Mouse (Mus musculus) adrenal gland, adult 2 months (tissue): ENCODE measurements around the gene Trip6. TPM values are rescaled to one million over a fixed set of nuclear protein-coding genes. Genes with fewer than 3 reads are reported as not detected.

ENCODE experiments used
- DNase-seq: peaks from one replicate; pipeline ENCODE4 v3.0.0; 2021
- polyA plus RNA-seq: library from polyadenylated mRNA; depleted of rRNA; stranded (reverse); fragments of >200 nt; gene quantifications from 2 replicates; pipeline ENCODE4 v1.2.3, GENCODE M21; 2012
- total RNA-seq, 2 experiments: library from RNA; stranded (reverse); gene quantifications; 2 replicates each; pipeline ENCODE4 v1.2.3; 2021

The Trip6 gene
- total and polyA plus RNA-seq, 3 experiments: 28.3 to 108 (median 41.4) TPM

DNA sequence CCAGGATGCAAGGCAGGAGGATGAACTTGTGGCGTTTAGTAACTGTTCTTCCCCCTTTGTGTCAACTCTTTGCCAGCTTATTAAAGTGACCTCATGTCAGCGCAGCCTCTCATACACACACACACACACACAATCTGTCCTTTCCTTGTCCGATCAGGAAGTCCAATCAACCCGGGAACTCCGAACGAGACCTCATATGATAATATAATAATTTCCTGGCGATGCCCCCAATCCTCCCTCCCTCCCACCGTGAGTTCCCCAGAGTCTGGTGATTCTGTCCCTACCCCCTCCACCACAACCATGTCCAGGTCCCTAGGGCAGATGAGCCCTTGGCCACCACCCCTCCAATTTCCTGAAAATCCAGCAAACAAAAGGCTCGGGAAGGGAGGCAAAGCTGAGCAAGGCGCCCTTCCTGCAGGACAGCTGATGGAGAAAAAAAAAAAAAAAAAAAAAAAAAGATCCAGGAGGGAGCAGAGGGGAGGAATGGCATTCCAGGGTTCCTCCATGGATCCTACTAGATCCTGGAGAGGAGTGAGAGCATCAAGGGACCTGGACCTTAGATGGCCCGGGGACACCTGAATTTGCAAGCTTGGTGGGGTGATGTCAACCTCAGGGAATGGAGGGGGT, 24.6 kb upstream of the Trip6 start:
- peak; percentile 68 for DNase-seq

DNA sequence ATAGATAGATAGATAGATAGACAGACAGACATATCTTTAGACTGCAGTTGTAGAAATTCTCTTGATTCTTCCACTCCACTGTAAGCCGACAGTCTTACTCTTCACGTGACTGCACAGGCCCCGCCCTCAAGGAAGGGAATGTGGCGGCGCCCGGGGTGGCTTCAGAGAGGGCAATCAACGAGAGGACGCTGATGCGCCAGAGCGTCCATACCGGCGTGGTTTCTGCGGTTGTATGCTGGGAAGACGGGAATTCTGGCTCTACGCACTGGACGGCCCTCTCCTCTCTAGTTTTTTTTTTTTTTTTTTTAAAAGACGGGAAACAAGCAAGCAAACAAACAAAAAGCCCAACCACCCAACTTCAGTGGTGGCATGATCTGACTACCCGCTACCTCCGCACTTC, 24.1 kb upstream of the Trip6 start:
- peak; percentile 95 for DNase-seq

DNA sequence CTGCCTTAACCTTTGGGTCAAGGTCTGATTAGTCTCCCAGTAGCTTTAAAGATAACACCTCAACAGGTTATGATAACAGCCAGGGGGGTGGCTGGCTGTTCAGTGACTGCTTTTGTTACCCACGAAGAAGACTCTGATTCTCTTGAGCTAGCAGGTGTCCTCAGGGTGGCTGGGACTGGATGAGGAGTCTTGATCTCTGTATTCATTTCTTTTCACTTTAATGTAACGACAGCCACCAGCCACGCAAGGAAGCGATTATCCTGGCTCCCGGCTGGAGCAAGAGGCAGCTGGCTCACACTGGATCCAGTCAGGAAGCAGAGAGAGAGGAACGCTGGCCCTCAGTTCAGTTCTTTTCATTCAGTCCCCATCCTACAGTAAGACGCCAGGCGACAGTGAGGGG, 23.0 kb upstream of the Trip6 start:
- DNase-seq: no peak

DNA sequence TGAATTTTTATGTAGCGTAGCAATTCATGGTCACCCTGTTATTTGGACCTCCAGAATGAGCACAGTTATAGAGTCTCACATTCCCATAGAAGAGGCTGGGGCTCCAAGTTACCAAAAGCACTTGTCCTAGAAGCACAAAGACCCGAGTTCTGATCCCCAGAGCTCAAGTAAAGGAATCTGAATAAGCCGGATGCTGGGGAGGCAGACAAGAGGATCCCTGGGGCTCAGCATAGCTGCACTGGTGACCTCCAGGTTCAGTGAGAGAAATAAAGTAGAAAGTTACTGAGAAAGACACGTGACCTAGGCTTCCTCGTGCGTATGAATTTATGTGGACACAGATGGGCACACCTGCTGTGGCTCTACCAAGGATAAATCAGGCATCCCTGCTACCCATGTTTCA, 20.9 kb upstream of the Trip6 start:
- DNase-seq: no peak

DNA sequence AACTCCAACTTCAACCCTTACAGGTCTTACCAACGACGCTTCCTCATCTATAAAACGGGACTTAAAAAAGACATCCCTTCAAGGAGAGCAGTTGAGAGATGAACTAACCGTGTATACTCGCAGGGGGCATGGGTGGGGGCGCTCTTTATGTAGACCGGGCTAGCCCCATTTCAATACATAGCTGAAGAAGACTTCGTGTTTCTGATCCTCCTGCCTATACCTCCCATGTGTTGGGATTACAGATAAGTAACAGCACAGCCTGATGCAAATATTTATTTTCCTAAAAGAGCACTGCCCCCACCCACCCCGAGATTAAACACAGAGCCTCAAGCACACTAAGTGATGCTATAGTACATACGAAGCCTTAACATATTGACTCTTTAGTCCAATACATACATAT, 20.1 kb upstream of the Trip6 start:
- DNase-seq: no peak

DNA sequence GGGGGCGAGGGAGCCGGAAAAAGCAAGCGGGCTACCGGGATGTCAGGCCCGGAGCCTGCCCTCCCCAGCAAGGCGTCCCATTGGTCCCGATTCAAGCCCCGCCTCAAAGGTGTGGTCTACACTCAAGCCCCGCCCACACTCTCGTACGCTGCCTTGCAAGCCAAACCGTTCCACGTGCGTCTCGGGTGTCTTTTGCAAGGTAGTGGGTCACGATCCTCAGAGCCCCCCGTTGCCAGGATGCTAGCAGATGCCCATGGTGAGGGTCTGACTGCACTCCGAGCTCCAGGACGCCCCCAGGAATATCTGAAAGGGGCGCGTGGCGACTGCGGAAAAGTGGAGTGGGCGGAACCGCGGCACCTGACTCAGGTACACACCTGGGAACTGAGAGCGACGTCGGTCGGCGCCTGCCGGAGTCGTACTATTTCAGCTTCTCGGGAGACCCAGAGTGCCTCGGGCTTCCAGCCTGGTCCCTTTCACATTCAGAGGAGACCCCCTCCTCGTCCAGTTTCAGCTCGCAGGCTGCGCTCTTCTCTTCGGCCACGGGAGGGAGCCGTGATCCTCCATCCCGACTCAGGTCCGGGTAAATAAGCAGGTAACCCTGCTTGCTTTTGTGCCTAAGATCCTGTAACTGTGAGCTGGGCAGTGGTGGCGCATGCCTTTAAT, 19.4 kb upstream of the Trip6 start, which contains the start of gene Slc12a9:
Gene Slc12a9 (minus strand): TSS at position 86 of the 663 bp plus-strand sequence.
- DNase-seq: peak; percentile 96

DNA sequence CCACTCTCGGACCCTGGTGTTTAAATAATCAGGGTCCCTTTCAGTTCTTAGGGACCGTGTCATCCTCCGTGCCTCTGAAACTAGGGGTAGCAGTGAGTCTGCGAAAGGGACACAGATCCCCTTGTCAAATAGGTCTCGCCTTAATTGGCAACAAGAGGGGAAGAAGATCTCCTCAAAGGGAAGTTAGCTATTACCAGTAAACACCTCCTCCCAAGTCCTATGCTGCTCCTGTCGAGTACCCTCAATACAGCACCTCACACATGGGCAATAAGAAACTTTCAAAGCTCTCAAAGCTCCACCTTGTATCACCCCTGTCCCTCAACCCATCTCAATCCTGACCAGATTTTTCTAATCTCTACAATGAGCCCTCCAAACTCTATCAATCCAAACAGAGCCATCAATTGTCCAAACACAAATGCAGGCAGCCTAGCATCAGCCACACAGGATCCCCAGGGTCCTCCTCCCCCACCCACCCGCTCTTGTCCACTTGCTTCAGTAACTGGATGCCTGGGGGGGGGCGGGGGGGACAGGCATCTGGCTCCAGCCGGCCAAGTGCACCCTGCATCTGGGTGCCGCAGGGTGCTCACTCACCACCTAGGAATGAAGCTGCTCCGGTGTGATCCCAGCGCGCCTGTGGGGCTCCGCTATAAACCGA, 18.8 kb upstream of the Trip6 start:
- no peak for DNase-seq

DNA sequence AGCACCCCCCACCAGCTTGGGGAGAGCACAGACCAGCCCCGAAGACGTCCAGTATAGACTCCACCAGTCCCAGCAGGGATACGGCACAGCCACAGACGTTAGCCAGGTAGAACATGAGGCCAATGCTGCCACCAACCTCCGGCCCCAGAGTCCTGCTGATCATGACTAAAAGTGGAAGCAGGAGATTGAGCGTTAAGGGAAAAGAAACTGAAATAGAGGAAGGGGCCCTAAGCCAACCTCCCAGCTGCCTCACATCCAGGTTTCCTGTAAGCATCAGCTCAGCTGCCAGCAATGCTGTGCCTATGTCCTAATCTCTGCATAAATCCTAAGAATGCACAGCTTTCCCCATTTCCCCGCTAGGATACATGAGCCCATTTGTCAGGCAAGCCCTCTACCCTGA, 16.7 kb upstream of the Trip6 start:
- no peak for DNase-seq

DNA sequence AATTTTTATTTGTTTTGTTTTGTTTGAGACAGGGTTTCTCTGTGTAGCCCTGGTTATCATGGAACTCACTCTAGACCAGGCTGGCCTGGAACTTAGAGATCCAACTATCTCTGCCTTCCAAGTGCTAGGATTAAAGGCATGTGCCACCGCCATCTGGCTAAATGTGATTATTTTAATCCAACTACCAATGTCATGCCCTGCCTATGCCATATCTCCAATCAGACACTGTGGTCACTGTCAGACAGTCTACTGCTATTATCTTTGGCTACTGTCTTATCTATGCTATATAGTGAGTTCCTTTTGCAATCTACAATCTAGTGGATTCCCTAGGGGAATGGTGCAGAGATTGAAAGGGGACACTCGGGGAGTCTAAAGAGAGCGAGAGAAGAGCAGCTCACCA, 6.8 kb upstream of the Trip6 start:
- DNase-seq: no peak

DNA sequence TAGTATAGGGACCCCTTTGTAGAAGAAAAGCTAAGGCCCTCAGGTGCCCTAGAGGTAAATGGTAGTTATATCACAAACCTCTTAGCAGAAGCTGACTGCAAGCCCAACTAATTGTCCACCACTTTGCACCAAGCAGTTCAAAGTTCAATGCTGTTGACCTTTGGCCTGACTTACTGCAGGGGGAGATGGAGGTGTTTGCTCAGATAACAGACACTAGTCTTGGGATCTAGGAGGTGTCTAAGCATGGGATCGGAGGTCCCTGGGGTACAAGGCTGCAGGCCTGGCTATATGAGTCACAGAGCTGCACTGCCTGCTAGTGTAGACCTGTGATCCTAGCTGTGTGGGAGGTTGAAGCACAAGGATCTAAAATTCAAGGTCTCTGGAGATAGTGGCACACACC, 4.4 kb upstream of the Trip6 start:
- DNase-seq: no peak

DNA sequence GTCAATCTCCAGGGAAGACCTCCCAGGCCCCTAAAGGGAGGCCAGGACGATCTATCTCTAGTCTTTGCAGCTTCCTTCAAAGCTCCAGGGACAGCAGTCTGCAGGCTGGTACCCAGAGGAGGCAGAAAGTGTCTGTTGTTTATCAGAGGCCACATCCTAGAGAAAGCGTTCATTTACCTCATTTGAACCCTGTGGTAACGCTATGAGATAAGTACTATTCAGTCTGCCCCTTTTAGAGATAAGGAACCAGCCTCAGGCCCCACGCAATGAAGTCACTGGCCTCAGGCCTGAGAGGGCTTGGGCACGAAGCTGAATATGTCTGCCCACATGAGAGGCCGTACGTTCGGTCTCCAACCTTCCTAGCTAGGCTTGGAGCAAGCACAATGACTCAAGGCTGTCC, 3.2 kb upstream of the Trip6 start:
- no peak for DNase-seq

DNA sequence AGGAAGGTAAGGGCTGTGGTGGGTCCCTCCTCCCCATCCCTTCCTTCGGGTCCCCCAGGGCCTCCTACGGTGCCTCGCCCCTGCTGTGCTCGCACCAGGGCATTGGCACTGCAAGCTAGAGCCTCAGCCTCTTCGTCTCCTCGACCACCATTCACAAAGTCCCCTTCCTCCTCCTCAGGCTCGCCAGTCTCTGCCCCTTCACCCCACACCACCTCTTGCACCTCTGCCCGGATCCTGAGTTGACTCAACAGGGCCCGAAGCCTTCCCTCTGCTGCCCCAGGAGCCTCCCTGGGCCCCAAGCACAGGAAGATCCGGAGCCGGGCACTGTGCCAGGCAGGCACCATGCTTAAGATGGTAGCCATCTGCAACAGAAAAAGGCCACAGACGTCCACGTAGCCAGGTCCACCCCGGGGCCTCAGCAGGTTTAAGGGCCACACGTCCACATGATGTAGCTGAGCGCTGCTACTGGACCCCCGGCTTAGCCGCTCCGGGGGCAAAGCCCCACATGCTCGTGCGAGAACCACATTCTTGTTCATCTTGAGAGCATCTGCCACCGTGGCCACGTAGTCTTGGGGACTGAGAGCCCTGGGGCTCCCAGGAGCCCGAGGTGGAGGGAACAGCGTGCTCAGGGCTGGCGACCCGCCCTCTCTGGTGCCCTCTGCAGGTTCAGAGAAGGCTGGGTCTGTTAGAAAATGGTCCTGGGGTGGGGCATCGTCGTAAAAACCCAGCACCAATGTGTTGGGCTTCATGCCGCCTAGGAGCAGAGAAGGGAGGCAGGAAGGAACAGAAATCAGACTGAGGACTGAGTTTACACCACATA, 1.1 kb upstream of the Trip6 start:
- DNase-seq: no peak

DNA sequence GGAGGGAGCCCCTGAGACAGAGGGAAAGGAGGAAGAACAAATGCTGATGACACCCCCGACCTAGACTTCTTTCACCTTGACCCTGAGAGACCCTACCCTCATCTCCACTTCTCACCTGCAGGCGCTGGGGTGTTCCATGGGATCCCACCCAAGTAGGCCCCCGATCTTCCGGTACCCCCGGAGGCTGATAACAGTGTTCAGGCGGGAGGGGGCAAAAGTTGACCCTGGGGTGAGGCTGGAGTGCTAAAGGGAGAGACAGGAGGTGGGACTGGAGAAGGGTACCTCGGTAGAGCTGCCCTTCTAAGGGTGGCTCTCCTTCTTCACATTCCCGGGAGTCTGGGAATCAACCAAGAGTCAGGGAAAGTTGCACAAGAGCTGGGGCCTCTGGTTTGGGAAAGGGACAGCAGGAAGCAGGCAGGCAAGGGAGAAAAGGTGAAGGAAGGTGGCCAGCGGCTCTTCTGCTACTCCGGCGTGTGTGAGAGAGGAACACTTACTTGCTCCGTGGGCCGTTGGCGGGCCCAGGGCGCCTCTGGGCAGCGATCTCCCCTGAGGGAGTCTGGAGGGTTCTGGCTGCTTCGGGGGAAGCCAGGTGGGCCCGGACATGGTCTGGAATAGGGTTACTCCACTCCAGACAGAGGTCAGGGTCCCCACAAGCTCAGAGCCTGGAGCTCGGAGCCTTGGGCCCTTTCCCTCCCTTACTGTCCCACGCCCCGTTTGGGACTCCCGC, 575 bp downstream of the Trip6 start:
- no peak for DNase-seq

DNA sequence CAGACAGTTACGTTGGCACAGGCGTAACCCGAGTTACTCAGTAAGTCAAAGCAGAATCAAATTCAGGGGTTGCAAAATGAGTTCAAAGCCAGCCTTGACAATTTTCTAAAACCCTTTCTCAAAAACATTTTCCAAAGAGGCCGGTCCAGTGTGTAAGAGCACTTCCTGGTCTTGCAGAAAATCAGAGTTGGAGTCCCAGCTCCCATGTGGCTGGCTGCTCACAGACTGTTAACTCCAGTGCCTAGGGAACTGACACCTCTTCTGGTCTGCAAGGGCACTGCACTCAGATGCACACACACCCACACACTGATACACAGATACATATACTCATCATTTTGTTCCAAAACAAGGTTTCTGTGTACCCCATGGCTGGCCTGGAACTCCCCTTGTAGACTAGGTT, 5.8 kb downstream of the Trip6 start:
- DNase-seq: no peak

DNA sequence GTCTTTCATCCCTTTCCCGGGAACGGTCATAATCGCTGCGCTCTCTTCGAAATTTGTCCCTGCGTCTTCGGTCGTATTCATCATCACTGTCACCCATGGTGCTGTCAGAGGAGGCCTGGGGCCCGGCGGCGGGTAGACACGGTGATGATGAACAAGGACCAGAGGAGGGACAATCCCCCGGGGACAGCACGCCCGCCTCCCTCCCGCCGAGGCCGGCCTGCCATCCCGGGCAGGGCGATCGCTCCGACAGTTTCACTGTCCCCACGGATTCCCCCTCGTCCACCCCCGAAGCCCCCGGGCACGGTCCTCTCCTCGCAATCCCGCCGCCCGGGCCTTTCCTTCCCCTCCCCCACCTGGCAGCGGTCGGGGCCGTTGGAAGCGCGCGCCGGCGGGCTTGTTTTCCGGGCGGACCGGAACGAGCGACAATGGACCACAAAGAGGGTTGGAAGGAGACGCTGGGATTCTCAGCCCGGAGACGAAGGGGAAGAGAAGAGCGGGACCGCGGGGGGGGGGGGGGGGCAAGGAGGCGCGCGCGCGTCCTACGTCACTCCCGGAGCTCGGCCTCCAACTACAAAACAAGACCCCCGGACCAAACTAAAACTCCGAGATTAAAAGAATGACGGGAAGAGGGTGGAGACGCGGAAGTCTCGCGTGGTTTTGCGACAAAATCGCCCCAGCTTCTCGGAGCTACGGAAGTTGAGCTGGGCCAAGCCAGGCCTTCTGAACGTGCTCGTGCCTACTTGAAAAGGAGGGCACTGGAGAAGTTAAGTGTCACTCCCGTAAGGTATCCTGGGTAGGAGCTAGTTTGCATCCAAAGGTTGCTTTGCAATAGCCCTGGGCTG, 6.9 kb downstream of the Trip6 start, which contains the start of gene Srrt:
Gene Srrt (minus strand): TSS at position 604 of the 842 bp plus-strand sequence.
- DNase-seq: peak; percentile 92

DNA sequence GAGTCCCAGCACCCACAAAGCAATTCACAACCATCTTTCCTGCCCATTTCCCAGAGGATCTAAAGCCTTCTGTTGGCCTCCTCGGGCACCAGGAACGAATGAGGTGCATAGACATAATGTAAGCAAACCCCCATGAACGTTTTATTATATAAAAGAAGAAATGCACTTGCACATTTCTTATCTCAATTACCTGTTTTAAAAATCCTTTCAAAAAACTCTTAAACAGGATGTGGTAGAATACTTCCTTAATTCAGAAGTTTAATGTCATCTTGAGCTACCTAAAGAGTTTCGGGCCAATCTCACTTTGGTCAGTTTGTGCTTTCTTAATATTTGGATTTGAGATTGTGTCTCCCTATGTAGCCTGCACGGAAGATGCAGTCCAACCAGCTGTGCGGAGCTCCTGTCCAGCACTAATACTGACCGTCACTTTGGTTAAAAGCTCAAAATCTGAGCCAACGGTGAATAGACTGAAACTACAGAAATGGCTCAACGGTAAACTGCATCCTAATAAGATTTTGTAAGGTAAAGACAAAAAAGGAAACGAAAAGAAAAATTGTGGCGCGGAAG, 7.7 kb downstream of the Trip6 start:
- DNase-seq: no peak

DNA sequence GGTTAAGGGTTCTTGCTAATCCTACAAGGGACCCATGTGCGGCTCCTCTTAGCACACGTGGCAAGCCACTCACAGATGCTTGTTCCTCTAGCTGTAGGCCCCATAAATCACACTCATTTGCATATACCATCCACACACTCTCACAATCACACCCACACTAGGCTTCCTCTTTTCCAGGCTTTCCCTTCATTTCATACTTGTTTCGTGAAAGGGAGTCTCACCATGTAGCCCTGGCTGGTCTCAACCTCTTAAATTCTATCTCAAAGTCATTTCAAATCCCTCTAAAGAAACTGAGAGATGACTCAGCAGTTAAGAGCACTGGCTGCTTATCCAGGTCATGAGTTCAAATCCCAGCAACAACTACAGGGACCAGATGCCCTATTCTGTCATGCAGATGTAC, 8.4 kb downstream of the Trip6 start:
- no peak for DNase-seq

DNA sequence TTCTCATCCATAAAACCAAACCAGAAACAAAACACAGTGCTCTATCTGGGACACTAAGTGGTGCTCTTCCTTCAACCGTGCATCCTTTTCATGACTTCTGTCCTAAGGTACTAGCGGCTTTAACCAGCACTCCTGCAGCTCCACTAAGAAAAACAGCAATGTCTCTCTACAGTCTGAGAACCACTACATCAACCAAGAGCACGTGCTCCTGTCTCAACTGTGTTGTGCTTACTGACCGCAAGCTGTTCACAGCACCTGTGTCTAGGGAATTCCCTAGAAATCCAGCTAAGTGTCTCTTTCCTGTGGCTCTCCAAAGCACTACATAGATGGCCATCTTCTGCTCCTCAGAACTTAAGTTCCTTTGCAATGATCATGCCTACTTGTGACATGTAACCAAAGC, 9.4 kb downstream of the Trip6 start:
- DNase-seq: no peak

DNA sequence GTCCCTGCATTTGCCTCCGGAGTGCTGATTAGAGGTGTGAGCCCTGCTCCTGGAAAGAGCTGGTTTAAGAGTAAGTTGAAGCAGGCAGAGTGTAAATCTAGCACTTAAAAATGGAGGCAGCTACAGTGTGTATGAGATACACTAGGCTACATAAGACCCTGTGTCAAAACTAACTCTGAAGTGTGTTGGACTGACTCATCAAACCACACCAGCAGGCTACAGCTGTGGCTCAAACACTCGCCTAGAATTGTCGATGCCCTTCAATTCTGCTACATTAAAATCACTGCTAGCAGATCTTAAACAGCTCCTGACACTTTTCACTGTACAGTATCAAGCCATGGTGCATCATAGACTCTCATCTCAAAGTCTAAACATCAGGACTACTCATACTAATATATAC, 10.0 kb downstream of the Trip6 start:
- DNase-seq: no peak

DNA sequence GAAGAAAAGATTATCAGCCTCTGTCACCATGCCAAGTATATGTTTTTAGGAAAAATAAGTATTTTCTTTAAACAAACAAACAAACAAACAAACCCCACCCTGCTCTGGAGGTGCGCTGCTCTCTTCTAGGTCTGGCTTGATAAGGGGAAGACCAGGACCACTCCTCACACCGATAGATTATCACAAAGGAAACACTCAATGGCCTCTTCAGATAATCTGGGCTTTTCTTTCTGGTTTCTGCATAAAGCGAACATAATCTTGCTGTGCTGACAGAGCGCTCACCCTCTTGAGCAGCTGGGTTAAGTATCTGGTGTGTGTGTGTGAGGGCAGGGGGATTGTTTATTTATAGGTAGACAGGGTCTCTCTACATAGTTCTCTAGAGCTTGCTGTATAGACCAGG, 10.6 kb downstream of the Trip6 start:
- no peak for DNase-seq

DNA sequence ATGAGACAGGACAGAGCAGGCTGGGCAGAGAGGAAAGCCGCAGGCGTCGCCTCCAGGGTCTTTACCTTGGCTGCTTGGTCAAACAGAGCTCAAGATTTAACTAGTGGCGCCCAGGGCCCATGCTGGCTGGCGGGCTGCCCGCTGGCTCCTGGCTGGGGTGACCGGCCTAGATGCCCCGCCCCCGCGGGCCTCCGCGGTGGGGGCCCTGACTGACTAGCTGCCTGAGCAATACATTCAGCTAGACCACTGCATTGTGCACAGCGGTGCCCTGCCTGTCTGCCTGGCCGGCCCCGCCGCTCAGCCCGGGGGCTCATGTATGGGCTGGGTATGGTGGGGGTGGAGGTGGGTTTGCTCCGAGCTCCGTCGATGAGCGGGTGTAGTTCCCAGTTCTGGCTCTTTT, 13.0 kb downstream of the Trip6 start:
- peak; percentile 56 for DNase-seq
